Mouse (Mus musculus): Measurements from ENCODE around the gene Xrcc5.

The Xrcc5 gene

DNA sequence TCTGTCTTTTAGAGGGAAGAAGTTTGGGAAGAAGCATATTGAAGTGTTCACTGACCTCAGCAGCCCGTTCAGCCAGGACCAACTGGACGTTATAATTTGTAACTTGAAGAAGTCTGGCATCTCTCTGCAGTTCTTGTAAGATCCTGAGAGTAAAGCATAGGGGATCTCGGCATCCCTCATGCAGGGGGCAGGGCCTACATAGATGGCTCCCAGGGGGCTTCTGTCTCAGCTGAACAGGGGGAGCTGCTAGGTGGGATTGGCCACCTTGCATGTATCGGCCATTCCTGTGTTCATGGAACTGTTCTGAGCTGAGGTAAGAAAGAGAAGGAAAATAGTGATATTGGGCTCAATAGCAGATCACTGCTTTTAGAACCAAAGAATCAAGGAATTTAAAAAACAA is 8.2 kb downstream of the Xrcc5 start:
- no peak for DNase-seq (ENCODE audit: low spot score in 2 of 2)

- no peak for DNase-seq (ENCODE audit: low spot score in 2 of 2)
Measured at GRCm38 (mm10) chr1:72316409-72316808, 9.2 kb downstream of the Xrcc5 start.

GRCm38 (mm10) chr1:72316901-72317300 is 9.7 kb downstream of the Xrcc5 start:
- DNase-seq (ENCODE audit: low spot score in 2 of 2), result no peak

DNA sequence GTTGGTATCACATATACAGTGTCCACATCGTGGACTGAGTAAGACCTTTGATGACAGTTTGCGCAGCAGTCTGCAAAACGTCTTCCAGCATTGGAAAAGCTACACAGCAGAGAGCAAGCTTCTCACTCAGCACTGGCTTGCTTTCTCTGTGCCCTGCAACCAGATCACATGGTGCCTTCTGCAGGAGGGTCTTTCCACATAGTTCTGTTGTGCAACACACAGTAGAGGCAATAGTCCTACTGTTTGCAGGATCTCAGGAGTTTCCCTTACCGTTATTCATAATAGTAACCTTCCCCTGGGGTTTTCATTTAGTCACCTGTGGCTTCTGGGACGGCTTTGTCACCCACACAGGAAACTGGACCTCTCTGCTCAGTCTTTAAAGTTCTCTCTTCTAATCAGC is 13.5 kb downstream of the Xrcc5 start:
- DNase-seq (ENCODE audit: low spot score in 2 of 2), result no peak

DNA sequence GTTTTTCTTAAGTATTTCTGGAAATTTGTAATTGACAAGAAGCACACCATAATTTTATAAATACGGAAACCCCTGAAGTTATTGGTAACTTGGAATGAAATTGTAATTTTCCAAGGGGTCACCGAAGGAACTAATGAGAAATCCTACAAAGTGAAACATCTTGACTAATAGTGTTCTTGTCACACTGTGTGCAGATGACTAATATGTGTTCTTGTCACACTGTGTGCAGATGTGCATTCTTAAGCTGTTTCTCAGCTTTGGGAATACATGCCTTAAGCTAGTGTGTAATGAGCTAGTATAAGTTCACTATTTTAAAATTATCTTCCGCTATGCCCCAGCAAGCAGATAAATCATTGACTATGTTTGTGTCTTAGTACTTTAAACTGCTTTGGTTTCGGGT is 16.0 kb downstream of the Xrcc5 start:
- no peak for DNase-seq (ENCODE audit: low spot score in 2 of 2)

GRCm38 (mm10) chr1:72326162-72326821 is 19.1 kb downstream of the Xrcc5 start:
- no peak for DNase-seq (ENCODE audit: low spot score in 2 of 2)

DNA sequence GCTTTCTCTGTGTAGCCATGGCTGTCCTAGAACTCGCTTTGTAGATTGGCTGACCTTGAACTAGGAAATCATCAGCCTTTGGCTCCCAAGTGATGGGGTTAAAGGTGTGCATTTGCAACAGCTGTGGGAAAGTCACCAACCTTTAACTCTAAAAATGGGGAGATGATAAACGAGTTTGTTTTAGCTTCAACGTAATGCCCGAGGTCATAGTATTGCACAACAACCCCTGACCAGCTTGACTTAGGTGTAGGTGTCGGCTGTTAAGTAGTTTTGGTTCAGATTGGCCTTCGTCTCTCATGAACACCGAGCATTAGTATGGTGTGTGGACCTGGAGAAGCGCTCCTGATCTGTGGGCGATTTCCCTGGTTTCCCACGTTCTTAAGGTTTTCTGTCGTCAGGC is 27.6 kb downstream of the Xrcc5 start:
- no peak for DNase-seq (ENCODE audit: low spot score in 2 of 2)

- no peak for DNase-seq (ENCODE audit: low spot score in 2 of 2)
Measured at GRCm38 (mm10) chr1:72336780-72337179, 29.6 kb downstream of the Xrcc5 start.

GRCm38 (mm10) chr1:72338341-72338740 is 31.1 kb downstream of the Xrcc5 start:
- DNase-seq (ENCODE audit: low spot score in 2 of 2), result no peak

GRCm38 (mm10) chr1:72347873-72348272 is 40.7 kb downstream of the Xrcc5 start:
- DNase-seq (ENCODE audit: low spot score in 2 of 2), result no peak

DNA sequence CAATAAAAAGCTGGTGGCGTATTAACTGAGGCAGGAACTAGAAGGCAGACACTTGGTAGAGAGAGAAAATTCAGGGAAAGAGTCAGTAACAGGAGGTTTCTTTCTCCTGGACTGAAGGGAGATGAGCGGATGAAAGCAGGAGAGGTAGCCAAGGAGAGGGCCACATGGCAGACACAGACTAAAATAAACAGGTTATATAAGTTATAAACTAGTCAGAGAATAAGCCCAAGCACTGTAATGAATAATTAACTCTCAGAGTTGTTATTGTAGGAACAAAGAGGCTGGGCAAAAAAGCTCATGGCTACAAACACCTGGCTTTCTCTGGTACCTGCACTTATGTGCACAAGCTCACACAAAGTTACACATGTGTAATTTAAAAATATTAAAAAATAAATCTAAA is 47.6 kb downstream of the Xrcc5 start:
- DNase-seq (ENCODE audit: low spot score in 2 of 2), result no peak

DNA sequence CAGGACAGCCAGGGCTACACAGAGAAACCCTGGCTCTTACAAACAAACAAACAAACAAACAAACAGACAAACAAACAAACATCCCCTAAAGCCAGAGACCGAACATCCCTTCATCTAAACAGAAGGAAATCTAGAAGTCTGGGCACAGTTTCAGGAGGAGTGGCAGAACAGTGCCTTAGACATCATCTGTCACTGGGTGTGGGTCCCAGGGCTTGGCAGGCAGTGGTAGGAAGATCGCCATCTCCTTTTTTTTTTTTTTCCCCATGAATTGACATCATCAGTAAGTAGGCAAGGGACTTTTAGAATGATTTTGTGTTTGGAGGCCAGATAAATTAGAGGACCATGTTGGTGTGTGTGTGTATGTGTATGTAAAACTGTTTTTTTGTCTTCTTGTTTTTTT is 51.0 kb downstream of the Xrcc5 start:
- no peak for DNase-seq (ENCODE audit: low spot score in 2 of 2)

DNA sequence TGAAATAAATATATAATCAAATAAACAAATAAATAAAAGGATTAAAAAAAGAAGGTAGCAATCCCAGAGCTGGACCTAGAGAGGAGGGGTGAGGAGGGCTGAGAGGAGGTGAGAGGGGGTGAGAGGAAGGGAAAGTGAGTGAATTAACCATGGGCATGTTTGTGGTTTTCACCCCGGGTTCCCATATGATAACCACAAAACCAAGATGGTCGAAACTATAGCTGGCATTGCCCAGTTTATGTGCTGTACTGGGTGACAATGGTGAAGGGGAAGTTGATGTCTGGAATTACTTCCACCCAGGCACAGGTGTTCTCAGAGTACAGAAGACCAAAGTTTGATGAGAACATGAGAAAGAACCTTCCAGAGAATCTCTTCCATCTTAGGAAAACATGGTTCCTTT is 52.2 kb downstream of the Xrcc5 start:
- DNase-seq (ENCODE audit: low spot score in 2 of 2), result no peak

DNA sequence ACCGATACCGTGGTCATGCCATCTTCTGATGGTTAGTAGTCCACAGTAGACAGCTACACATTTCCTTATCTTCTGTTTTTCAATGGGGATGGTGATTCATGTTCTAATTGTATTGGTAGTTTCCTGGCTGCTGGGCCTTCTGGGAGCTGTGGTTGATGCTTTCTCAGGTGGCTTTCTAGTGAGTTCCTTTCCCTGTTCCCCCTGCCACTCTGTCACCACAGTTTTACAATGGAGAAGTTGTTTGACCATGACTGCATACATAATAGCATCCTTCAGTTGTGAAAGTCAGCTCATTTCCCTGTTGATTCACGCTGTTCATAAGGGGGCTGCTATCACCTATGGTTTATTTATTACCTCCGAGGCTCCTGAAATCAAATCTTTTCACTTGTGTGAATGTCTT is 53.6 kb downstream of the Xrcc5 start:
- no peak for DNase-seq (ENCODE audit: low spot score in 2 of 2)

DNA sequence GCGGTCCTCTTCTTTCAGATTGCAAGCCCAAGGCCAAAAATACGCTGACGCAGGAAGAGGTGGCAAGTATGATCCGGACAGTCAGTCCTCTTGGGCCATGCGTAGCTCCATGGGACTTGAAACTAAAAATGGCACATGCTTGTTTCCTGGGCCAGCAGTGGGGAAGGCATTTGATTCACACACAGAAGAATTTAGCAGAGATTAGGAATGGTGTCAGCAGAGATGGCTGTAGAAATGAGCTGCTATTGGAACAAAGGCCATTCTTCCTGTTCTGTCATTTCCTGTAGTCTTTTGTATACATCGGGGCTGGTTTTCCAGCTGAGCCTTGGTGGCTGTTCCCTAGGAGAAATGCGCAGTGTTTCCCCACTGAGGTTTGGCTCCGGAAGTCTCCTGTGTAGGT is 57.4 kb downstream of the Xrcc5 start:
- DNase-seq (ENCODE audit: low spot score in 2 of 2), result no peak

DNA sequence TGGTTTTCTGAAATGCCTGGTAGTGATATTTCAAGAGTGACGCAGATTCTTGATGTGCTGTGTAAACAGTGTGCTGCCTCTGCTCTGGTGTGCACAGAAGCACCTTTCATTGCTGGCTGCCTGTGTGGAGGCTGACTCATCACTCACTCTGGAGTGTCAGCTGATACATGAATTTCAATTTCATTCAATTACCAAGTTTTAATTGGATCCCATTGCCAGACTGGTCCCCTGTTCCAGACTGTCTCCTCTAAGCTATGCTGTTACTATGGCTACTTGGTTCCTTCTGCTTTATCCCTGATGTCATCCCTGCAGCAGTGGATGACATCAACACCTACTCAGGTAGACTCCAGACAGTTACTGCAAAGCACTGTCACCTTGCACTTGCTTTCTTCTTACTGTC is 65.3 kb downstream of the Xrcc5 start:
- DNase-seq (ENCODE audit: low spot score in 2 of 2), result no peak

GRCm38 (mm10) chr1:72372913-72373312 is 65.7 kb downstream of the Xrcc5 start:
- no peak for DNase-seq (ENCODE audit: low spot score in 2 of 2)

- no peak for DNase-seq (ENCODE audit: low spot score in 2 of 2)
Measured at GRCm38 (mm10) chr1:72373648-72374047, 66.4 kb downstream of the Xrcc5 start.

GRCm38 (mm10) chr1:72374049-72374448 is 66.8 kb downstream of the Xrcc5 start:
- no peak for DNase-seq (ENCODE audit: low spot score in 2 of 2)

DNA sequence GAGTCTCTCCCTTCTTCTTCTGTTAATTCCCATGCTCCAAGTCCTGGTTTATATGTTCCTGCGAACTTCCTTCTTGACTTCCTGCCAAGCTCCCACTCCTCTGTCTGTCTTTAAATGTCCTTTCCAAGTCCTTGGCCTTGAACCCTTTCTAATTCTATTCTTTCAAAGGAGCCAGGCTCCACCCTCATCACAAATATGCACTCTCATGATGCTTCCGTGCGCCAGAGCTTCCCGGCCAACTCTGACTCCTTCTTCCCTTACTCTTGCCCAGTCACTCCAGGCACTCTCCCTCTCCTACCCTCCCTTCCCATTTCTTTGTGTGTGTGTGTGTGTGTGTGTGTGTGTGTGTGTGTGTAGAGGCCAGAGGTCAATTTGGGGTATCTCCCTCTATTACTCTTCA is 70.9 kb downstream of the Xrcc5 start:
- DNase-seq (ENCODE audit: low spot score in 2 of 2), result no peak

GRCm38 (mm10) chr1:72379752-72380353 is 72.6 kb downstream of the Xrcc5 start:
- DNase-seq (ENCODE audit: low spot score in 2 of 2), result no peak

DNA sequence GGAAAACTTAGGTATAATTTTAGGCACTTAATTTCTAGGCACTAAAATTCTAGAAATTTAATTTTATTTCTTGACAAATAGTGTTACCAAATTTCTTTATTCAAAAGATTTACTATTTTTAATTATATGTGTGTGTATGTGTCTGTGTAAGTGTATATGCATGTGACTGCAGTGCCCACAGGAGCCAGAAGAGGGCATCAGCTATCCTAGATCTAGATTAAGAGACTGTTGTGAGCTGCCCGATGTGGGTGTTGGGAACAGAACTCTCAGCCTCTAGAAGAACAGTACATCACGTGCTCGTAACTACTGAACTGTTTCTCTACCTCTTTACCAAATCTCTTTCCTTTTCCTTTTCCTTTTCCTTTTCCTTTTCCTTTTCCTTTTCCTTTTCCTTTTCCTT is 73.3 kb downstream of the Xrcc5 start:
- DNase-seq (ENCODE audit: low spot score in 2 of 2), result no peak

DNA sequence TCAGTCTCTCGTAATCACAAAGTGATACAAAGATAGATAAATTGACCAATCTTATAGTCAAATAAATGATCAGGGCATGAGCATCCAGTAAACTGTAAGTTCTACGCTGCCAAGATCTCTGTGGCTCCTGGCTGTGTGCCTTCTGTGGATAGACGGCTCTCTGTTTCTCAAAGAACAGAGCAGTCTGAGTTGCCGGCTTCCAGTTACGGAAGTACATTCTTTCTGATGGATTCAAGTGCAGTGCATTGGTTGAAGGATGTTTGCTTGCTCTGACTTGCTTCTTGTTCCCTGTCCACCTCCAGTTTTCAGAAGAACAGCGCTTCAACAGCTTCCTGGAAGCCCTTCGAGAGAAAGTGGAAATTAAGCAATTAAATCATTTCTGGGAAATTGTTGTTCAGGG is 75.8 kb downstream of the Xrcc5 start:
- DNase-seq (ENCODE audit: low spot score in 2 of 2), result no peak

DNA sequence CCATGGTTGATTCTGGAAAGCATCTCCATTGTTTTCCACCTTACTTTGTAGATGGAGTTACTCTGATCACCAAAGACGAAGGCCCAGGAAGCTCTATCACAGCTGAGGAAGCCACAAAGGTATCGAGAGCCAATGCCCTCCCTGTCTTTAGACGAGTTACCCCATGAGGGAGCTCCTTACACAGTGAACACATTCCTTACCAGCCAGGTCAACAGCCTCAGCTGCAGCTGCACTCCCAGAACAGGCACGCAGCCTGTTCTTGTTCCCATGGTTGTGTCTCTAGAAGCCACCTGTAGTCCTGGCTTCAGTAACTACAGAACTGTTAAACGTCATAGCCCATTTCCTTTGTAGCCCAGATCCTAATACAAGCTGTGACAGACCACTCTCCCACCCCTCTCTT is 76.4 kb downstream of the Xrcc5 start:
- no peak for DNase-seq (ENCODE audit: low spot score in 2 of 2)

Data from spleen, postnatal 14 days (tissue).